Mouse (Mus musculus) liver, embryonic 11.5 days (tissue): ENCODE results near the gene Ptgdr2. TPM values are rescaled to one million over a fixed set of nuclear protein-coding genes. Genes with fewer than 3 reads are reported as not detected.

ENCODE experiments used
- ATAC-seq: fragments of 200-750 bp; cut with Nextera tagmentation; replicated peaks from 2 replicates; pipeline ENCODE4 v1.8.0; 2017; ENCODE audit warnings: moderate number of reproducible peaks, mild to moderate bottlenecking, moderate TSS enrichment, moderate library complexity; ENCODE audit not compliant: low FRiP score
- DNase-seq: peaks from one replicate; pipeline ENCODE4 v3.0.0-alpha.2; 2017; ENCODE audit warnings: low spot score
- H3K27ac ChIP-seq: fragments of 300-500 bp; sonication (generic); 2 replicates; pipeline ENCODE4 v1.5.1; 2014; ENCODE audit warnings: mild to moderate bottlenecking, low read depth, low read length, control low read depth
- H3K27me3 ChIP-seq: fragments of 300-500 bp; sonication (generic); replicated peaks from 2 replicates; pipeline ENCODE4 v1.6.1; 2014; ENCODE audit warnings: low read length, mixed read lengths; ENCODE audit not compliant: control insufficient read depth, insufficient read depth
- H3K36me3 ChIP-seq: fragments of 300-500 bp; sonication (generic); 2 replicates; pipeline ENCODE4 v1.6.1; 2014; ENCODE audit warnings: mild to moderate bottlenecking, low read length, moderate library complexity, mixed read lengths; ENCODE audit not compliant: control insufficient read depth, insufficient read depth
- H3K4me1 ChIP-seq: fragments of 300-500 bp; sonication (generic); replicated peaks from 2 replicates; pipeline ENCODE4 v1.6.1; 2014; ENCODE audit warnings: low read length, mixed read lengths; ENCODE audit not compliant: control insufficient read depth, insufficient read depth
- H3K4me2 ChIP-seq: fragments of 300-500 bp; sonication (generic); 2 replicates; pipeline ENCODE4 v1.6.1; 2014; ENCODE audit warnings: mild to moderate bottlenecking, control low read depth, moderate library complexity
- H3K4me3 ChIP-seq: fragments of 300-500 bp; sonication (generic); 2 replicates; pipeline ENCODE4 v1.5.1; 2014; ENCODE audit warnings: low read depth, low read length, control low read depth
- H3K9ac ChIP-seq: fragments of 300-500 bp; sonication (generic); 2 replicates; pipeline ENCODE4 v1.6.1; 2014; ENCODE audit warnings: low read depth, low read length, control low read depth
- H3K9me3 ChIP-seq: fragments of 300-500 bp; sonication (generic); 2 replicates; pipeline ENCODE4 v1.6.1; 2016; ENCODE audit warnings: low read length, inconsistent platforms, mixed read lengths; ENCODE audit not compliant: control insufficient read depth
- WGBS: fragments of 180-500 bp; shearing (Covaris S2); extraction: QIAGEN DNeasy Blood & Tissue Kit; methylation state at CpG from one replicate; pipeline ENCODE4 v1.1.7; 2014; 5-methylcytosine and 5-hydroxymethylcytosine counted together
- polyA plus RNA-seq: library from polyadenylated mRNA; unstranded; fragments of >200 nt; fragmentation: Nextera tagmentation; extraction: Ambion mirVana; gene quantifications from 2 replicates; pipeline ENCODE4 v1.2.1, GENCODE M21; 2014

Gene Ptgdr2
- polyA plus RNA-seq, 1 experiment from 2014 or later, result not detected

DNA sequence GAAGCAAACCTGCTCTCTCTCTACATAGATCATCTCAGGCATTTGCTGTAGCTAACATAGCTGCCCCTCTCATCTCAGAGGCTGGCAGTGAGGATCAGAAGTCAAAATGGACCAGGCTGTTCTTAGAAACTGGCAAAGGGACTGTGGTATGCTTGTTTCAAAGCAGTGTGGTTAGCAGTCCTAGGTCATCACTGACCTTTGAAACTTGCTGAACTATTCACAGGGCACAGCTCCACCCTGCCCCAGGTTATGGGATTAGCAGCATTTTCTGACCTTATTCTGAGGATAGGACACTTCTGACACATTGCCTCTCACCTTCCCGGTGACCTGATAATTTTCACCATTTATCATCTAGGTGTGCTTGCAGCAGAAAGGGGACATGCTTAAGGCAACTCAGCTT is 51.6 kb downstream of the Ptgdr2 start:
- H3K4me2 ChIP-seq, result no peak overlapping the region
- no peak overlapping the region for H3K27ac ChIP-seq
- no peak overlapping the region for H3K4me3 ChIP-seq
- WGBS, result 79% methylated on average over 1 of the region's 1 CpGs
- H3K4me1 ChIP-seq, result no peaks in the 10 kb centered on the region
- no peaks in the 10 kb centered on the region for H3K36me3 ChIP-seq
- no peak overlapping the region for H3K9ac ChIP-seq
- H3K9me3 ChIP-seq, result no peaks in the 10 kb centered on the region
- ATAC-seq (no peak), DNase-seq (no peak)
- H3K27me3 ChIP-seq, result no peaks in the 10 kb centered on the region; the same call in 1 of the 2 replicates

GRCm38 (mm10) chr19:10990751-10991150 is 53.8 kb downstream of the Ptgdr2 start:
- 42% methylated on average over 1 of the region's 1 CpGs for WGBS
- Histone ChIP-seq H3K36me3 (no peaks in the 10 kb centered on the region), H3K4me1 (no peaks in the 10 kb centered on the region), H3K9me3 (no peaks in the 10 kb centered on the region), H3K27me3 (no peaks in the 10 kb centered on the region; the same call in 1 of the 2 replicates), H3K9ac (no peak overlapping the region), H3K4me3 (no peak overlapping the region), H3K27ac (no peak overlapping the region), H3K4me2 (no peak overlapping the region)
- DNase-seq, result no peak
- ATAC-seq, result no peak

DNA sequence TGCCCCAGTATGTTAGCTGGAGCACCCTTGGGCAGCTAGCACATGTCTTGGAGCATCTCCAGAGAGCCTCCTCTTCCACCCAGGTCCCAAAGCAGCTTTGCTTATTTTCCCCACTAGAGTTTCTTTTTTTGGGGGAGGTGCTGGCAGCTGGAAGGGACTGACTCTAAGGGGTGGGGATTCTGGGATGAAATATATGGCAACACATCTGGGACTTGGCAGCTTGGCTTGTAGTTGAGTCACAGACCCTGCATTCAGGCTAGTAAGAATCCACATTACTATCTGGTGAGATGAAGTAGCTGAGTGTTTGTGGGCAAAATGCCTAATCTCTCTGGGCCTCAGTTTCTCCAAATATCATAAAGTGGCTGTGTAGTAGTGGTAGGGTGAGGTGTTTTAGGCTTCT is 55.0 kb downstream of the Ptgdr2 start:
- H3K27me3 ChIP-seq, result no peaks in the 10 kb centered on the region; the same call in 1 of the 2 replicates

More for the DNA sequence above, 55.0 kb downstream of the Ptgdr2 start:
- no peak overlapping the region for H3K4me3 ChIP-seq
- H3K4me1 ChIP-seq, result no peaks in the 10 kb centered on the region
- H3K36me3 ChIP-seq, result no peaks in the 10 kb centered on the region
- H3K9me3 ChIP-seq, result no peaks in the 10 kb centered on the region
- no peak overlapping the region for H3K27ac ChIP-seq
- no peak overlapping the region for H3K4me2 ChIP-seq
- H3K9ac ChIP-seq, result no peak overlapping the region
- ATAC-seq, result no peak
- no peak for DNase-seq

Other genes with a start within 250 kb of the Ptgdr2 start
- gene Vps37c, start 248.4 kb upstream of the Ptgdr2 start, polyA plus RNA-seq, result 23.2 TPM in 2 replicates
- 0.05 TPM in 1 of 2 replicates, not detected in the other for gene Cd5, start 198.2 kb upstream of the Ptgdr2 start, polyA plus RNA-seq
- not detected in 2 replicates for gene Cd6, start 107.1 kb upstream of the Ptgdr2 start, polyA plus RNA-seq
- gene Slc15a3, start 97.4 kb upstream of the Ptgdr2 start, polyA plus RNA-seq, result 1.1 and 1.2 TPM in 2 replicates
- 27.2 and 27.7 TPM in 2 replicates for gene Tmem132a, start 67.2 kb upstream of the Ptgdr2 start, polyA plus RNA-seq
- 42.7 and 45.4 TPM in 2 replicates for gene Tmem109, start 55.2 kb upstream of the Ptgdr2 start, polyA plus RNA-seq
- 45.7 and 46.8 TPM in 2 replicates for gene Prpf19, start 41.9 kb upstream of the Ptgdr2 start, polyA plus RNA-seq
- not detected in 2 replicates for gene Zp1, start 16.5 kb upstream of the Ptgdr2 start, polyA plus RNA-seq
- gene Ccdc86, start 12.1 kb downstream of the Ptgdr2 start, polyA plus RNA-seq, result 46.0 TPM in 2 replicates
- not detected in 2 replicates for gene Ms4a10, start 37.5 kb downstream of the Ptgdr2 start, polyA plus RNA-seq
- not detected in 2 replicates for gene Ms4a15, start 56.1 kb downstream of the Ptgdr2 start, polyA plus RNA-seq
- not detected in 2 replicates for gene Ms4a18, start 80.9 kb downstream of the Ptgdr2 start, polyA plus RNA-seq
- gene Ms4a8a, start 143.9 kb downstream of the Ptgdr2 start, polyA plus RNA-seq, result not detected in 2 replicates
- not detected in 2 replicates for gene 1700017D01Rik, start 193.7 kb downstream of the Ptgdr2 start, polyA plus RNA-seq
- gene 1700025F22Rik, start 228.2 kb downstream of the Ptgdr2 start, polyA plus RNA-seq, result not detected in 2 replicates